Mouse (Mus musculus) E14TG2a.4 (cell line): Measurements from ENCODE around the gene Chst8.

Experiments
- H3K27me3 ChIP-seq: 2 replicates; pipeline ENCODE4 v1.6.1; 2014; ENCODE audit warnings: low read length, control low read depth; ENCODE audit not compliant: insufficient read depth
- H3K36me3 ChIP-seq: 2 replicates; pipeline ENCODE4 v1.6.1; 2014; ENCODE audit warnings: low read length, control low read depth; ENCODE audit not compliant: insufficient read depth
- H3K4me1 ChIP-seq: replicated peaks from 2 replicates; pipeline ENCODE4 v1.6.1; 2014; ENCODE audit warnings: low read depth, low read length, control low read depth
- H3K4me3 ChIP-seq: replicated peaks from 2 replicates; pipeline ENCODE4 v1.5.1; 2014; ENCODE audit warnings: mild to moderate bottlenecking, low read length
- H3K9me3 ChIP-seq: 2 replicates; pipeline ENCODE4 v1.6.1; 2014; ENCODE audit warnings: low read length, control low read depth
- CTCF ChIP-seq: conservative IDR thresholded peaks from 2 replicates; pipeline ENCODE4 v1.5.1; 2014; ENCODE audit warnings: low read length
- NANOG ChIP-seq: IDR thresholded peaks from 2 replicates; pipeline ENCODE4 v1.6.1; 2014; ENCODE audit warnings: borderline replicate concordance, low read length, mixed read lengths
- POU5F1 ChIP-seq: IDR thresholded peaks from 2 replicates; pipeline ENCODE4 v1.6.1; 2014; ENCODE audit warnings: low read length, borderline replicate concordance

Gene Chst8

GRCm38 (mm10) chr7:34774947-34775346 is 37.6 kb downstream of the Chst8 start:
- TF ChIP-seq CTCF (no peak), NANOG (no peak), POU5F1 (no peak)
- H3K4me3 ChIP-seq: peak overlapping the region; percentile 45
- peaks cover 30% of the 10 kb centered on the region for H3K4me1 ChIP-seq
- H3K36me3 ChIP-seq: no peaks in the 10 kb centered on the region
- H3K9me3 ChIP-seq: no peaks in the 10 kb centered on the region
- H3K27me3 ChIP-seq: peaks cover 18% of the 10 kb centered on the region

GRCm38 (mm10) chr7:34774020-34774419 is 38.5 kb downstream of the Chst8 start:
- H3K4me1 ChIP-seq: peaks cover 30% of the 10 kb centered on the region
- H3K36me3 ChIP-seq: no peaks in the 10 kb centered on the region
- no peak overlapping the region for H3K4me3 ChIP-seq
- H3K9me3 ChIP-seq: no peaks in the 10 kb centered on the region
- TF ChIP-seq POU5F1 (no peak), CTCF (no peak), NANOG (no peak)
- peaks cover 14% of the 10 kb centered on the region for H3K27me3 ChIP-seq

- no peaks in the 10 kb centered on the region for H3K36me3 ChIP-seq
- H3K9me3 ChIP-seq: no peaks in the 10 kb centered on the region
- H3K4me1 ChIP-seq: peaks cover 24% of the 10 kb centered on the region
- TF ChIP-seq NANOG (no peak), POU5F1 (no peak), CTCF (no peak)
- H3K4me3 ChIP-seq: no peak overlapping the region
- 0 out of 2 replicates have a peak, but pooled peaks cover 9% of the 10 kb centered on the region for H3K27me3 ChIP-seq
Observed at GRCm38 (mm10) chr7:34773309-34773708, 39.2 kb downstream of the Chst8 start.

- no peak overlapping the region for H3K4me3 ChIP-seq
- no peaks in the 10 kb centered on the region for H3K36me3 ChIP-seq
- TF ChIP-seq POU5F1 (no peak), CTCF (no peak), NANOG (no peak)
- peaks cover 8% of the 10 kb centered on the region for H3K4me1 ChIP-seq
- H3K27me3 ChIP-seq: 0 out of 2 replicates have a peak, but pooled peaks cover 4% of the 10 kb centered on the region
- no peaks in the 10 kb centered on the region for H3K9me3 ChIP-seq
Observed at GRCm38 (mm10) chr7:34769531-34769930, 43.0 kb downstream of the Chst8 start.

- no peak for TF ChIP-seq CTCF
- TF ChIP-seq NANOG: no peak
- TF ChIP-seq POU5F1: no peak
- Histone ChIP-seq H3K9me3 (no peaks in the 10 kb centered on the region), H3K4me1 (peaks cover 6% of the 10 kb centered on the region), H3K27me3 (no peaks in the 10 kb centered on the region; the same call in 1 of the 2 replicates), H3K36me3 (no peaks in the 10 kb centered on the region), H3K4me3 (no peak overlapping the region)
Observed at GRCm38 (mm10) chr7:34764250-34765148, 48.0 kb downstream of the Chst8 start.

GRCm38 (mm10) chr7:34759378-34759822 is 53.1 kb downstream of the Chst8 start:
- TF ChIP-seq NANOG (no peak), POU5F1 (no peak), CTCF (no peak)
- Histone ChIP-seq H3K27me3 (peaks cover 4% of the 10 kb centered on the region; the same call in 1 of the 2 replicates), H3K9me3 (no peaks in the 10 kb centered on the region), H3K4me3 (no peak overlapping the region; the same call in 1 of the 2 replicates), H3K36me3 (no peaks in the 10 kb centered on the region), H3K4me1 (peaks cover 13% of the 10 kb centered on the region)

- no peak for TF ChIP-seq POU5F1
- H3K4me1 ChIP-seq: peaks cover 14% of the 10 kb centered on the region
- H3K9me3 ChIP-seq: no peaks in the 10 kb centered on the region
- H3K4me3 ChIP-seq: no peak overlapping the region
- H3K27me3 ChIP-seq: peaks cover 11% of the 10 kb centered on the region; the same call in 1 of the 2 replicates
- no peaks in the 10 kb centered on the region for H3K36me3 ChIP-seq
Observed at GRCm38 (mm10) chr7:34758721-34759120, 53.8 kb downstream of the Chst8 start.

GRCm38 (mm10) chr7:34757513-34757912 is 55.0 kb downstream of the Chst8 start:
- H3K36me3 ChIP-seq: no peaks in the 10 kb centered on the region
- no peak overlapping the region for H3K4me3 ChIP-seq
- TF ChIP-seq NANOG (no peak), CTCF (peak; percentile 50), POU5F1 (no peak)
- peaks cover 19% of the 10 kb centered on the region for H3K27me3 ChIP-seq
- no peaks in the 10 kb centered on the region for H3K9me3 ChIP-seq
- H3K4me1 ChIP-seq: peaks cover 25% of the 10 kb centered on the region
